Mouse (Mus musculus): ENCODE measurements around the gene Gatb. TPM values are rescaled to one million over a fixed set of nuclear protein-coding genes. Genes with fewer than 3 reads are reported as not detected.

Gatb gene
- polyA plus RNA-seq, 1 experiment from 2014 or later, result 20.4 TPM

DNA sequence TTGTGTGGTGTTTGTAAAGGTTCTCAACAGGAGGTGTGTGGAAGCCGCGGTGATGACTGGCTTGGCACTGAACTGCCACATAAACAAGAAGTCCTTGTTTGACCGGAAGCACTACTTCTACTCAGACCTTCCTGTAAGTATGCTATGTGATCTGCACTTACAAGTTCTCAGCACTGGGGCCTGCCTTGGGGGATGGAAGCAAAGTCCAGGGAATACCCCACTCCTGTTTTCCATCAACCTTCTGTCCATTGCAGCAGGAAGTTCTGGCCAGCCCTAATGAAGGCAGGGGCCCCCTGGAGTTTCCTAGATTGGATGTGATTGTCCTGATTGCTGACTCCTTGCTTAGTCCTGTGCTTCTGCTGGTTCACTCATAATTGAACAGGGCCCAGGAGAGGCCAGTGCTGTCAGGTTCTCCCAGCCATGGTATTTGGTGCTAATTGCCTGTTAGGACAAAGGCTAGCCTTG lies 28.0 kb downstream of the Gatb start:
- H3K9ac ChIP-seq, result no peak overlapping the region
- WGBS, result 35% methylated on average over 3 of the region's 3 CpGs
- no peaks in the 10 kb centered on the region for H3K9me3 ChIP-seq (replicated peaks)

DNA sequence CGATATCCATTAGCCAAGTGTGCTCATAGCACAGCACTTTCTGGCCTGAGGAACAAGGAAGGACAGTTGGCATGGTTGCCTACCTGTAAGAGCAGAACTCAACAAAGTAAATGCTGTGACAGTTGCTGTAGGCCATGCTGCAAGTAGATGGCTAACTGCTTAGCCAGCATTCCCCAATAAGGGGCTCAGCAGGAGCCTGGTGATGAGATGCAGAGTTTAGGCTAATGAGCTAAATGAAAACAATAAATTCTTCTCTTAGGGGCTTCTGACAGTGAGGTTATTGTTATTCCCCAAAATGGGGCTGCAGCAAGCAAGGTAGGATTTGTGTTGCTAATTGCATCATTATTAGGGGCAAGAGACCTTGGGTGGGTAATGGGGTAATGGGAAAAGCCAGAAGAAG lies 29.9 kb downstream of the Gatb start:
- no peak overlapping the region for H3K4me2 ChIP-seq
- no peak overlapping the region for H3K4me3 ChIP-seq
- no peak overlapping the region for H3K27ac ChIP-seq
- H3K9ac ChIP-seq, result no peak overlapping the region
- 44% methylated on average over 1 of the region's 1 CpGs for WGBS
- no peaks in the 10 kb centered on the region for H3K36me3 ChIP-seq (ENCODE audit: poor library complexity, severe bottlenecking)
- 0 out of 2 replicates have a peak, but pooled peaks cover 4% of the 10 kb centered on the region for H3K27me3 ChIP-seq
- ATAC-seq, result no peak; the same call in 1 of the 2 replicates
- H3K9me3 ChIP-seq (replicated peaks), result no peaks in the 10 kb centered on the region
- peaks cover 30% of the 10 kb centered on the region for H3K4me1 ChIP-seq

More for the DNA sequence above, 28.0 kb downstream of the Gatb start:
- no peak overlapping the region for H3K4me3 ChIP-seq
- H3K4me1 ChIP-seq, result peaks cover 30% of the 10 kb centered on the region
- no peaks in the 10 kb centered on the region for H3K36me3 ChIP-seq (ENCODE audit: poor library complexity, severe bottlenecking)
- ATAC-seq, result peak; percentile 73; the same call in 1 of the 2 replicates
- 0 out of 2 replicates have a peak, but pooled peaks cover 3% of the 10 kb centered on the region for H3K27me3 ChIP-seq
- H3K4me2 ChIP-seq, result no peak overlapping the region
- no peak overlapping the region for H3K27ac ChIP-seq

DNA sequence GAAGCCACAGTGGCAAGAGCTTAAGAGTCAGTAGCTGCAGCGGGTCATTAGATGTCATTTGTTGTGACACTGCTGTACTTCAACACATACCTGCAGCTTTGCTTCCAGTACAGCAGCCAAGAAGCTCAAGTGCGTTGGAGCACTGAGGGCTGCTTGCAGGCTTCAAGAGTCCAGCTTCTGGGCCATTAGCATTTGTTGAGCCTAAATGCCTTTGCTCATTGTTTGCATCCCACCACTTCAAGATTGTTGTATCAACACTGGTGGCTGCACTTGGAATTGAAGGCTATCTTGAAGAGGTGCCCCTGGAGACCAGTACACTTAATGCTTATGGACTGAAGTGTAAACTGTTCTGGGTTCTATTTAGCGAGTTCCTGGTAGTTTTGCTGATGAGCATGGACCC lies 33.0 kb downstream of the Gatb start:
- no peak overlapping the region for H3K4me3 ChIP-seq

DNA sequence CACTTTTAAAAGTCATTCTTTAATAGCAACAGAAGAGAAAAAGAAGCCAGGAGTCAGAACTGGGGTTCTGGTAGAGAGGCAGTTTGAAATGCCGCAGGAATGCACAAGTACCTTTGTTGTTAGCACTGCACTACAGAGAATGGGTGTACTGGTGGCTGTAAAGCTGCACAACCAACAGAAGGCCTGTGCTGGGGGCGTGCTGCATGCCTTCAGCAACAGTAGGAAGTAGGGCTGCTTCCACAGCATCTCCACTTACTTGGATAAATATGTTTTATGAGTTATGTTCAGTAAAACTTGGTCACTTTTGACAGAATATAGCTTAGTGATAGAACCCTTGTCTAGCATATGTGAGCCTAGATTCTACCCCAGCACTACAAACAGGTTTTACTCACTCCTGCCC lies 33.8 kb downstream of the Gatb start:
- H3K4me1 ChIP-seq, result peaks cover 16% of the 10 kb centered on the region
- no peak for ATAC-seq
- no peak overlapping the region for H3K4me2 ChIP-seq
- no peak overlapping the region for H3K27ac ChIP-seq
- H3K36me3 ChIP-seq (ENCODE audit: poor library complexity, severe bottlenecking), result no peaks in the 10 kb centered on the region
- H3K4me3 ChIP-seq, result no peak overlapping the region
- 0 out of 2 replicates have a peak, but pooled peaks cover 4% of the 10 kb centered on the region for H3K27me3 ChIP-seq
- H3K9ac ChIP-seq, result no peak overlapping the region
- H3K9me3 ChIP-seq (replicated peaks), result no peaks in the 10 kb centered on the region
- WGBS, result 92% methylated on average over 2 of the region's 2 CpGs

More for the DNA sequence above, 33.0 kb downstream of the Gatb start:
- no peak overlapping the region for H3K4me2 ChIP-seq
- H3K27me3 ChIP-seq, result 0 out of 2 replicates have a peak, but pooled peaks cover 4% of the 10 kb centered on the region
- H3K9ac ChIP-seq, result no peak overlapping the region
- H3K9me3 ChIP-seq (replicated peaks), result no peaks in the 10 kb centered on the region
- peaks cover 23% of the 10 kb centered on the region for H3K4me1 ChIP-seq
- H3K36me3 ChIP-seq (ENCODE audit: poor library complexity, severe bottlenecking), result no peaks in the 10 kb centered on the region
- no peak overlapping the region for H3K27ac ChIP-seq
- no peak for ATAC-seq
- WGBS, result 85% methylated on average over 3 of the region's 3 CpGs

DNA sequence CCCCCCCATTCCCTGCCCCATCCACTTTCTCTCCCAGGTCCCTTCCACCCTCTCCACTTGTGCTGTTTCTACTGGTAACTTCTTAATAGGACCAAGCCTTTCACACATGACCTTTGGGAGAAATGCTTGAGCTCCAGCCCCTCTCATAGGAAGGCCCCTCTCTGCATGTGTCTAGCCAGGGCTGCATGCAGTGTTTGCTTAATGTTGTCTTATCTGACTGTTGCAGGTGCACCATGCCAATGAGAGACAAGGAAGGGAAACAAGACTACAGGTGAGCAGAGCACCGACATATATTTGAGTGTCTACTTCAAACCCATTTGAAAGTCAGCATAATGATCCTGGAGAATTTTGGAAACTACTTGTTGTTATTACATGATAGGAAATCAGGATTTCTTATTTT lies 42.5 kb downstream of the Gatb start:
- no peaks in the 10 kb centered on the region for H3K4me1 ChIP-seq
- H3K4me3 ChIP-seq, result no peak overlapping the region
- no peaks in the 10 kb centered on the region for H3K9me3 ChIP-seq (replicated peaks)
- no peak overlapping the region for H3K27ac ChIP-seq
- no peak for ATAC-seq
- H3K4me2 ChIP-seq, result no peak overlapping the region
- peaks cover 16% of the 10 kb centered on the region for H3K36me3 ChIP-seq (ENCODE audit: poor library complexity, severe bottlenecking)
- H3K27me3 ChIP-seq, result no peaks in the 10 kb centered on the region
- WGBS, result 95% methylated on average over 1 of the region's 1 CpGs
- H3K9ac ChIP-seq, result no peak overlapping the region

DNA sequence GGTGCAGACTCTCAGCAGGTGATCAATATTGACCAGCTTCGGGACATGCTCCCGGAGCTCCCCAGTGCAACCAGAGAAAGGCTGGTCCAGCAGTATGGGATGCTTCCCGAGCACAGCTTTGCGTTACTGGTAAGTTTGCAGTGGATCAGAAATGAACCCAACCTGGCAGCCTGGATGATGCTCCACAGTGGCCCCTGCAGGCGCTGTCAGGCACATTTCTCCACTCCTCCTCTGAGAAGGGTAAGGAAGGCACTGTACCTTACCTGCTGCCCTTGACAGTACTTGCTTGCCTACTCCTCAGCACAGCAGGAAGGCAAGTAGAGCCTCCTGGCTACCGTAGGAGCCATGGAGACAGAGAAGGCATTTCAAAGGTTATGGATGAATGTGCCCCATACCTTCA lies 45.0 kb downstream of the Gatb start:
- Histone ChIP-seq H3K27ac (no peak overlapping the region), H3K27me3 (no peaks in the 10 kb centered on the region), H3K4me1 (no peaks in the 10 kb centered on the region), H3K4me2 (no peak overlapping the region), H3K4me3 (no peak overlapping the region), H3K36me3 (ENCODE audit: poor library complexity, severe bottlenecking) (peaks cover 16% of the 10 kb centered on the region), H3K9me3 (replicated peaks) (no peaks in the 10 kb centered on the region), H3K9ac (no peak overlapping the region)
- ATAC-seq, result no peak
- 88% methylated on average over 6 of the region's 6 CpGs for WGBS

DNA sequence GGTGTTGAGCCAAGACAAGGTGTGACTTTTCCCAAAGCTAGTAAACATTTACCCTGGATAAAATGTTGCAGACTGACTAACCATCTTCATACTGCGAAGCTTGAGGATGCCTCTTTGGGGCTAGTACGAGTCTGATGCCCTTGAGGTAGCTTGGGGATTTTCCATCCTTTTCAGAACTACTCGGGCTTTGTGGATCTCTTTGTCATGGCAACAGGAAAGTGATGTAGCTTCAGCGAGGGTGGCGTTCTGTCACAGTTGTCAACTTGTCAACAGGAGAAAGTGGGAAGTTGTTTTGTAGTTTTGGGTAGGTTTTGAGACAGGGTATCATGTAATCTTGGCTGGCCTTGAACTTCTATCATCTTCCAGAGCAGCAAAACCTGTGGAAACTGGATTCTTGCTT lies 45.4 kb downstream of the Gatb start:
- no peak overlapping the region for H3K27ac ChIP-seq
- H3K9ac ChIP-seq, result no peak overlapping the region
- no peaks in the 10 kb centered on the region for H3K27me3 ChIP-seq
- H3K4me3 ChIP-seq, result no peak overlapping the region
- ATAC-seq, result no peak
- H3K4me2 ChIP-seq, result no peak overlapping the region
- H3K9me3 ChIP-seq (replicated peaks), result no peaks in the 10 kb centered on the region
- H3K36me3 ChIP-seq (ENCODE audit: poor library complexity, severe bottlenecking), result peaks cover 16% of the 10 kb centered on the region
- WGBS, result 87% methylated on average over 5 of the region's 5 CpGs
- H3K4me1 ChIP-seq, result no peaks in the 10 kb centered on the region

DNA sequence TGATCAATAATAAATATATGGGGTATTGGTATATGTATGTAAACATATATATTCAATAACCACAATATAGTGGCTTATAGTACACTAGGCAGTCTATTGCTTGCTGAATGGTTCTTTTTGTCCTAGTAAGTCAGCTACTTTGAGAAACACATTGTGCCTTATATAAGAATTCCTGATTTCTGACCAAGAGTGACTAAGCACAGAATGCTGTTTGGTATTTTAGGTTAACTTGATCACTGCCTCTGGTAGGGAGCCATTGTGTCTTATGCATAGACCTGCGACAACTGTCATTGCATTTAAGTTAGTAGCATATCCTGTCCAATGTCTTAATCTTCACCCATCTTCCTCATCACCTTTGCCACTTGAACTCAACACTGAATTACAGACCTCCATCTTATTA lies 45.8 kb downstream of the Gatb start:
- no peak overlapping the region for H3K27ac ChIP-seq
- WGBS, result 93% methylated on average over 1 of the region's 1 CpGs

DNA sequence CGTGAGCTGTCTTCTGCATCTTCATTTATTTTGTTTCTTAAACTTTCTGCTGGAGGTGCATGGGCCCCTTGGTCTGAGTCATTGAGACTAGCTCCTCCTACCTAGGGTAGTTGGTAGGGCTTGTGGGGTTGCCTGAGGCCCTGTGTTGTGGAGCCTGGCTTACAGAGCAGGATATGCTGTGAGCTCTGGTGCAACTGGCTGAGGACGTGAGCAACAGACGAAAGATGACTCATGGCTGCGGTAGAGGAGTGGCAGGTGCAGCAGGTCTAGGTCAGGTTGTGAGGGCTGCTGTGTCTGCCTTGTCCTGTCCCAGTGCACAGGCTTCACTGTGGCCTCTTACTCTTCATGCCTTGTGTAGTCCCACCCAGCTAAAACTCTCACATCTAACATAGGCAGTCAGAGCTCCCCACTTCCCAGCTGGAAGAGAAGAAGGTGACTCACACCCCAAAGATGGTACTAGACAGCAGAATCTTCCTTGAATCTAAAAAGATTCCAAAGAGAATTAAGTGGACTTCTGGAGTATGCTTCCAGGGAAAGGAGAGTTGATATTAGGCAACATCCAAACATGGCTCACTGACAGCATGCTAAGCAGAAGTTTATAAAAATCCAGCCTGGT lies 56.1 kb downstream of the Gatb start:
- Histone ChIP-seq H3K9me3 (replicated peaks) (no peaks in the 10 kb centered on the region), H3K4me1 (peaks cover 9% of the 10 kb centered on the region), H3K4me3 (no peak overlapping the region), H3K4me2 (no peak overlapping the region), H3K27me3 (no peaks in the 10 kb centered on the region), H3K27ac (no peak overlapping the region), H3K9ac (no peak overlapping the region), H3K36me3 (ENCODE audit: poor library complexity, severe bottlenecking) (0 out of 2 replicates have a peak, but pooled peaks cover 3% of the 10 kb centered on the region)
- no peak for ATAC-seq
- WGBS, result 96% methylated on average over 4 of the region's 4 CpGs

More for the DNA sequence above, 45.8 kb downstream of the Gatb start:
- no peak overlapping the region for H3K4me2 ChIP-seq
- no peaks in the 10 kb centered on the region for H3K9me3 ChIP-seq (replicated peaks)
- no peaks in the 10 kb centered on the region for H3K4me1 ChIP-seq
- no peak for ATAC-seq
- no peak overlapping the region for H3K4me3 ChIP-seq
- H3K27me3 ChIP-seq, result no peaks in the 10 kb centered on the region
- H3K9ac ChIP-seq, result no peak overlapping the region
- peaks cover 16% of the 10 kb centered on the region for H3K36me3 ChIP-seq (ENCODE audit: poor library complexity, severe bottlenecking)

DNA sequence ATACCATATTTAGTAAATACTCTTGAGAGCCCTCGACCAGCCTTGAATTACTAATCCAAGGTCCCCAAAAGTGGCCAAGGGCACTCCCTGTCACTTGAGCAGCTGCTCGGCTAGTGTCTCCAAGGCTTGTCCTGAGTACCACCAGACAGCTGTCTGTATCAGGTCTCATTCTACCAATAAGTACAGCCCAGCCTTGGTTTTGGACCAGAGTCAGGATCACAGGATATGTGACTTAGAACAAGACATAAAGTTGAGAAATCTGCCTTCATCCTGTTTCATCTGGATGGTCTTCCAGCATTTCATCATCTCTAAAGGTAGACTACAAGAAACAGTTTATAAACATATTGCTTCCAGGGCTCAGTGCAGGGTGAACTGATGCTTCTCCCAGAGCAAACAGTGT lies 59.8 kb downstream of the Gatb start:
- 85% methylated on average over 2 of the region's 2 CpGs for WGBS
- no peak for ATAC-seq
- H3K27me3 ChIP-seq, result no peaks in the 10 kb centered on the region
- H3K9me3 ChIP-seq (replicated peaks), result no peaks in the 10 kb centered on the region
- peaks cover 9% of the 10 kb centered on the region for H3K4me1 ChIP-seq
- no peak overlapping the region for H3K9ac ChIP-seq
- H3K4me2 ChIP-seq, result no peak overlapping the region
- no peak overlapping the region for H3K4me3 ChIP-seq
- H3K27ac ChIP-seq, result no peak overlapping the region
- 0 out of 2 replicates have a peak, but pooled peaks cover 3% of the 10 kb centered on the region for H3K36me3 ChIP-seq (ENCODE audit: poor library complexity, severe bottlenecking)

DNA sequence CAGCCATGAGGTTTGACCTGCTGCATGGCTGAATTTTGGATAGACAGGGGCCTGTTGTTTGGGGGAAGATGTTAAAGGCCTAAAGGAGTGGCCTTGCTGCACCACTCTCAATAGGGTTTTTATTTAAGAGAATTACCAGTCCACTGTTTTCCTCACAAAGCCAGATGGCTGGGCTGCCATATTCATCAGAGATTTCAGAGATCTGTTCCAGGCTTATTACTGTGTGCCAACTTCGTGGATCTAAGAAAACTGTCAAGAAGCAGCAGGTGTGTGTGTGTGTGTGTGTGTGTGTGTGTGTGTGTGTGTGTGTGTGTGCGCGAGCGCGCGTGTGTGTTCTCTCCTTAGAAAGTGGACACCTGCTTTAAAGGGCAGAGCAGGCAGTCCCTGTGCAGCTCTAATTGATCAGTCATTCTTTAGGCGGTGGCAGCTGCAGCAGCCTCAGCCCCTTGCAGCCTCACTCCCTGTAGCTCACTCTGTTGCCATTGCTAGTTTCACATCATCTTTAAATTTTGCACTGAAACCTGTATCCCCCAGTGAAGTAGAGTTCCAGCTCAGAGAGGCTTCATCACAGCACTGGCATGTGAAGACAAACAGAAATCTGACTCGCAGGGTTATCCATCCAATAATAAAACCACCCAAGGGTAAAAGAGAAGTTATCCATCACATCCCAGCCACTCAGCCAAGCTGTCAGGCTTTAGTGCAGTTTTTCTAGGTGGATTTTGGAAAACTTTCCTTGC lies 60.6 kb downstream of the Gatb start:
- Histone ChIP-seq H3K36me3 (ENCODE audit: poor library complexity, severe bottlenecking) (no peaks in the 10 kb centered on the region), H3K4me1 (peaks cover 9% of the 10 kb centered on the region), H3K27me3 (no peaks in the 10 kb centered on the region), H3K9me3 (replicated peaks) (no peaks in the 10 kb centered on the region), H3K4me3 (no peak overlapping the region), H3K4me2 (no peak overlapping the region), H3K9ac (no peak overlapping the region), H3K27ac (no peak overlapping the region)
- WGBS, result 67% methylated on average over 8 of the region's 8 CpGs
- ATAC-seq, result peak; percentile 62

DNA sequence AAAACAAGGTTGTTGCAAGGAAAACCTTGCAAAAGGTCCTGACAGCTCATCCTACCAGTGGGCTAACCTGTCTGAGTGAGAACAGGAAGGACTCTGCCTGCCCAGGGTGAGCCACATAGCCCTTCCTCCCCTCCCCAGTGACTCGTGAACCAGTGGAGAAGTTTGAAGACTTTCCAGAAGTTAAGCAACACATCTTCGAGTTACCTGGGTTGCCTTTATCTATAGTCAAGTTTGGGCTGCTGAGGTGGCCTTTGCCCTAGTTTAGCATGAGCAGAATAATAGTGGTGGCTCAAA lies 61.2 kb downstream of the Gatb start:
- Histone ChIP-seq H3K4me2 (no peak overlapping the region), H3K9me3 (replicated peaks) (no peaks in the 10 kb centered on the region), H3K4me1 (peaks cover 9% of the 10 kb centered on the region), H3K4me3 (no peak overlapping the region), H3K27me3 (no peaks in the 10 kb centered on the region), H3K9ac (no peak overlapping the region), H3K27ac (no peak overlapping the region), H3K36me3 (ENCODE audit: poor library complexity, severe bottlenecking) (no peaks in the 10 kb centered on the region)
- 61% methylated on average over 2 of the region's 2 CpGs for WGBS
- no peak for ATAC-seq
